Mouse (Mus musculus): ENCODE results near the gene Rasgrp2. TPM values are rescaled to one million over a fixed set of nuclear protein-coding genes. Genes with fewer than 3 reads are reported as not detected.

Rasgrp2 gene
- total RNA-seq (2017): 116 and 137 TPM in 2 replicates

GRCm38 (mm10) chr19:6399285-6400095 lies at the start of gene Rasgrp2:
TSS of gene Rasgrp2 (plus strand) at chr19:6399340.
- ATAC-seq (replicated peaks; ENCODE audit: low read depth, poor library complexity, severe bottlenecking): peak; percentile 23

DNA sequence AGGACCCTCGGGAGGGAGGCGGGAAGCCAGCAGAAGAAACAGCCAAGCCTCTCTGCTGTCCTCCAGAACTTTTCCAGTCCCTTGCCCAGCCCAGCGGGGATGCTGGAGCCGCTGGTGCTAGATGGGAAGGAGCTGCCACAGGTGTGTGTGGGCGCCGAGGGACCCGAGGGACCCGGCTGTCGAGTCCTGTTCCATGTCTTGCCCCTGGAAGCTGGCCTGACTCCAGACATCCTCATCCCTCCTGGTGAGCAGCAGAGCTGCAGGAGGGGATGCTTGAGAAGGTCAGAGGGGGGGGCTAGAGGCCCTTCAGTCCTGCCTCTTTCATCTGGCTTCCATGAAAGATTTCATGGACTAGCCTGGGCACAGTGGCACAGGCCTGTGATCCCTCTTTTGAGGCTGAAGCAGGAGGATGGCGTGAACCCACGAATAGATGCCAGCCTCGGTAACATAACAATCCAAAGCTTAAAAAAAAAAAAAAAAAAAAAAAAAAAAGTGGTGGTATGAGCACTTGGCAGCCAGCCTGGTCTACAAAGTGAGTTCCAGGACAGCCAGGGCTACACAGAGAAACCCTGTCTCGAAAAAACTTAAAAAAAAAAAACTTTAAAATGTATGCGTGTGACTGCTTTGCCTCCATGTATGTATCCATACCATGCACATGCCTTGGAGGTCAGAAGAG lies 47.6 kb upstream of the Rasgrp2 start:
- no peak for ATAC-seq (replicated peaks; ENCODE audit: low read depth, poor library complexity, severe bottlenecking)

GRCm38 (mm10) chr19:6352107-6352505 lies 47.0 kb upstream of the Rasgrp2 start:
- no peak for ATAC-seq (replicated peaks; ENCODE audit: low read depth, poor library complexity, severe bottlenecking)

GRCm38 (mm10) chr19:6354030-6354429 lies 45.1 kb upstream of the Rasgrp2 start:
- no peak for ATAC-seq (replicated peaks; ENCODE audit: low read depth, poor library complexity, severe bottlenecking)

- ATAC-seq (replicated peaks; ENCODE audit: low read depth, poor library complexity, severe bottlenecking): no peak
Measured at GRCm38 (mm10) chr19:6361291-6361690, 37.8 kb upstream of the Rasgrp2 start.

DNA sequence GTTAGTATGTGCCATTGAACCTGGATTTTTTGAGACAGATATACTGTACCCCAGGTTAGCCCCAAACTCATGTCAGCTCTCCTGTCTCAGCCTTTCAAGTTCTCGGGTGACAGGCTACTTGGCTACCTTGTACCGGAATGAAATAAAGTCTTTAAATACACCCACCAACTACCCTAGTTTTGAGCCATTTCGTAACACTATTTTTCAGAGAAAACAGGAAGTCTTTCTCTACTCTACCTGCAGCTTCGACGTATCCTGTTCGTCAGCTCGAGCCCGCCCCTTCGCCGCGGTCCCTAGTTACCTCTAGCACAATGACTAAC lies 36.1 kb upstream of the Rasgrp2 start:
- no peak for ATAC-seq (replicated peaks; ENCODE audit: low read depth, poor library complexity, severe bottlenecking)

DNA sequence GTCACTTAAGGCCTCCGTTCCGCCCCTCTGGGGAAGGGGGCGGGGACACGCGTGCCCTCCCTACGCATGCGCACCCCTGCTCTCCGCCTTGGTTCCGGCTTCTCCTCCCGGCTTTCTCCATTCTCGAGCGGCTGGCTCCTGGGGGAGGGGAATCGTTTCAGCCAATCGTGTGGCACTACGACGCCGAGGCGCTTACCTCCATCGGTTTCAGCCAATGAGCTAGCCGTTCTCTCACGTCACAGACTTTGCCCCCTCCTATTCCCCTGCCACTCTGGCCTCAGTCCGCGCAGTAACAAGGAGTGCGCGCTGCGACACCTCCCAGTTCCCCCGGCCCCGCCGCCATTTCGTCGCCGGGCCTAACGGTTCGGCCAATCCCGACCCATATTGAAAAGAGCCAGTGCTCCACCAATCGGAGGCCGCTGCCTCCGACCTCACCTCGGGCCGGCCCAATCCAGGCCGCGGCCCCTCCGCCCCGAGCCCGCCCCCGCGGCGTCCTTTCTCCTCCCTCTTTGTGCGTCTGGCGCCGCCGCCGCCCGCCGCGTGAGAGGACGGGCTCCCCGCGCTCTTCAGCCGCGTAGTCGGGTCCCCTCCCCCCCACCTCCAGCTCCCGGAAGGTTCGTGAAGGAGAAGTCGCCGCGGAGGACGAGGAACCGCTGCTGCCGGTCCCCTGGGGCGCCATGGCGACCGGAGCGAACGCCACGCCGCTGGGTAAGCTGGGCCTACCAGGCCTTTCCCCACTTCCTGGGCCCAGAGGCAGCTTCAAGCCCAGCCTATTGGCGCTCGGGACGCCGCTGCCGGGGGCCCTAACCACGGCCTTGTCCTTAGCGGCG lies 35.5 kb upstream of the Rasgrp2 start, which contains the start of gene Sf1:
TSS of gene Sf1 (plus strand) at position 280 of the 830 bp plus-strand sequence.
- ATAC-seq (replicated peaks; ENCODE audit: low read depth, poor library complexity, severe bottlenecking): peak; percentile 90

DNA sequence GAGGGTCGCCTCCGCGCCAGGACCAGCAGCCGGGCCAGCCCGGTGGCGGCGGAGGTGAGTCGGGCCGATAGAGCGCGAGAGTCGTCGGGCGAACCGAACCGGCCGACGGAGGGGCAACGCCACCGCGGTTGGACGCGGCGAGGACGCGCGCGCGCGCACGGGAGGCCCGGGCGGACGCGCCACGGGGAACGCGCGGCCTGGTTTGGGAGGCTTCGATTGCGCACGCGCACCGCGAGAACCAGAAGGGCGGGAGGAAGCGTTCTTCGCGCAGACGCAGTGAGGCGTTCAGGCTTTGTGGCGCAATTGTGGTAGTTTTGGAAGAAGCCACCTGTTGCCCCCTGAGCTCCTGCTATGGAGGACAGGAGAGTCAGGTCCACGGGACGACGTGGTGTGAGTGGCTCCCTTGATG lies 34.8 kb upstream of the Rasgrp2 start:
- ATAC-seq (replicated peaks; ENCODE audit: low read depth, poor library complexity, severe bottlenecking): no peak; the same call in 1 of the 2 replicates

- no peak for ATAC-seq (replicated peaks; ENCODE audit: low read depth, poor library complexity, severe bottlenecking)
Measured at GRCm38 (mm10) chr19:6364842-6365241, 34.3 kb upstream of the Rasgrp2 start.

DNA sequence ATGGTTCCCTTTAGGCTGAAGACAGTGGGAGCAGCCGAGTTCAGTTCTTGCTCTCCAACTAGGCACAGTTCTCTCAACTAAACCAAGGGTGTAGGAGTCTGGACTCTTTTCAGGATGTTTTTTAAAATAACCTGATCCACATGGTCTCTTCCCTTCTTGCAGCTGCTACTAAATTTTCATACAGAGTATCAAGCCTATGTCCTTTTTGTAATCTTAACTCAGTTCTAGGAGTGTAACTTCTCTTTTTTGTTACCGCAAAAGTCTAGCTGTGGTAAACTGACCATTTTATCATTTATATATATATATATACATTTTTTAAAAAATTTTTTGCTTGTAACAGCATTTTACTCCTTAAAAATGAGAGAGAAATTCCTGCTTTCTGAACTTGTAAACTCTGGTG lies 29.0 kb upstream of the Rasgrp2 start:
- peak; percentile 55 for ATAC-seq (replicated peaks; ENCODE audit: low read depth, poor library complexity, severe bottlenecking)

- no peak for ATAC-seq (replicated peaks; ENCODE audit: low read depth, poor library complexity, severe bottlenecking)
Measured at GRCm38 (mm10) chr19:6372433-6372832, 26.7 kb upstream of the Rasgrp2 start.

DNA sequence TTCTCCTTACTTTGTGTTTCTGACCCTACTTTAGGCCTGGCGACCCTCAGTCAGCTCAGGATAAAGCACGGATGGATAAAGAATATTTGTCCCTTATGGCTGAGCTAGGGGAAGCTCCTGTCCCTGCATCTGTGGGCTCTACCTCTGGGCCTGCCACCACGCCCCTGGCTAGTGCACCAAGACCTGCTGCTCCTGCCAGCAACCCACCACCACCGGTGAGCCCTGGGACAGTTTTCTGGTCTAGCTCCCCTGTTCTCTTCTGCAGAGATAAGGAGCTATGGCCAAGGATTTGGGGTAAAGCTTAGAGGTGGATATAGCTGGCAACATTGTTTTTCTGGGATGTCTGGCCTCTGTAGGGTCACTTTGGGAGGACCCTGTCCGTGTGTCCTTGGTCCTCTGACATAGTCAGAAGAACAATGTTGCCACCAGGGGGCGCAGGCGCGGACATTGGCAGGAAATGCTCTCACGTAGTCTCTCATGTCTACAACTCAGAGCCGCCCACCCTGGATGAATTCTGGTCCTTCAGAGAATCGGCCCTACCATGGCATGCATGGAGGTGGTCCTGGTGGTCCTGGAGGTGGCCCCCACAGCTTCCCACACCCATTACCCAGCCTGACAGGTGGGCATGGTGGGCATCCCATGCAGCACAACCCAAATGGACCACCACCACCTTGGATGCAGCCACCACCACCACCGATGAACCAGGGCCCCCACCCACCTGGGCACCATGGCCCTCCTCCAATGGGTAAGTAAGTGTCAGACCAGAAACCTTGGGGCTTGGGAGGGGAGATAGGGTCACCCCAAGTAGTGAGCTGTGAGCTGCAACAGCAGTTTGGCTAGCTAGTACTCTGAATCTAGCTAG lies 25.4 kb upstream of the Rasgrp2 start:
- peak; percentile 51 for ATAC-seq (replicated peaks; ENCODE audit: low read depth, poor library complexity, severe bottlenecking)

DNA sequence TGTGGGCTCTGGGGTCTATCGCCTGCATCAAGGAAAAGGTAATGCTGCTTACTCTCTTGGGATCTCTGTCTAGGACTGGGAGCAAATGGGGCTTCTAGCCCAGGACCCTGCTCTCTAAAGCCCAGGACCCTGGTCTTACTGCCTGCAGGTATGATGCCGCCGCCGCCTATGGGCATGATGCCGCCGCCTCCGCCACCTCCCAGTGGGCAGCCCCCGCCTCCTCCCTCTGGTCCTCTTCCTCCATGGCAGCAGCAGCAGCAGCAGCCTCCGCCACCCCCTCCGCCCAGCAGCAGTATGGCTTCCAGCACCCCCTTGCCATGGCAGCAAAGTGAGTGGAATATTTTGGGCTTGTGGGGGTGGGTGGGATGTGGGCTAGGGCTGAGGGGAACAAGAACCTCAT lies 24.6 kb upstream of the Rasgrp2 start:
- no peak for ATAC-seq (replicated peaks; ENCODE audit: low read depth, poor library complexity, severe bottlenecking)

DNA sequence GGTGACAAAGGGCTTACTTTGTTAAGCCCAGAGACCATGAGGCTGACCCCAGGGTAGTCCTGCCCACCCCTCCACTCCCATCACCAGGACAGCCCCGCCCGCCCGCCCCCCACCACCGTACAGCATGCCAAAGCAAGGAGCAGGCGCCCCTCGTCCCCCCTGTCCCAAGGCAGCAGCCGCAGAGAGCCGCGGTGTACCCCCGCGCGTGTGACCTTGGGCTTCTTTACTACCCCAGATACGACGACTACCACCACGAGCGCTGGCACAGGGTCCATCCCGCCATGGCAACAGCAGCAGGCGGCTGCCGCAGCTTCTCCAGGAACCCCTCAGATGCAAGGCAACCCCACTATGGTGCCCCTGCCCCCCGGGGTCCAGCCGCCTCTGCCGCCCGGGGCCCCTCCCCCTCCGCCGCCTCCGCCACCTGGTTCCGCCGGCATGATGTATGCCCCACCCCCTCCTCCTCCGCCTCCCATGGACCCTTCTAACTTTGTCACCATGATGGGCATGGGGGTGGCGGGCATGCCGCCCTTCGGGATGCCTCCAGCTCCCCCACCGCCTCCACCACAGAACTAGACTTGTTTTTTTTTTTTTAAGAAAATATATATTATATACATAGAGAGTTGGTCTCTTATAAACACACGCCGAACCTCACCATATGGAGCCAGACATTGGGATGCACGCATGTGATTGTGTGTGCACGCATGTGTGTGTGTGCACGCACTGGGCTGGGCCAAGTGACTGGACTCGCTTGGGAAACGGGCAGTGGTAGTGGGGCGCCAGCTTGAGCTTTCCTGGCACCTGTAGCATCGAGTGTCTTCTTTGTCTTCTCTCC lies 23.5 kb upstream of the Rasgrp2 start:
- no peak for ATAC-seq (replicated peaks; ENCODE audit: low read depth, poor library complexity, severe bottlenecking)

- peak; percentile 31 for ATAC-seq (replicated peaks; ENCODE audit: low read depth, poor library complexity, severe bottlenecking)
Measured at GRCm38 (mm10) chr19:6376255-6376564, 22.9 kb upstream of the Rasgrp2 start.

- no peak for ATAC-seq (replicated peaks; ENCODE audit: low read depth, poor library complexity, severe bottlenecking)
Measured at GRCm38 (mm10) chr19:6376643-6377042, 22.5 kb upstream of the Rasgrp2 start.

- no peak for ATAC-seq (replicated peaks; ENCODE audit: low read depth, poor library complexity, severe bottlenecking)
Measured at GRCm38 (mm10) chr19:6377327-6378040, 21.7 kb upstream of the Rasgrp2 start.

- ATAC-seq (replicated peaks; ENCODE audit: low read depth, poor library complexity, severe bottlenecking): no peak
Measured at GRCm38 (mm10) chr19:6380411-6381166, 18.6 kb upstream of the Rasgrp2 start.

Measured in common myeloid progenitor, adult 5-6 weeks (primary cell).